Mouse (Mus musculus) NIH3T3 (cell line): ENCODE measurements around the gene Radil.

Experiments used
- DNase-seq: peaks from one replicate; pipeline ENCODE4 v3.0.0-alpha.2; 2012; ENCODE audit warnings: low read depth

Gene Radil

GRCm38 (mm10) chr5:142444791-142445531 is 105.9 kb downstream of the Radil start:
- no peak for DNase-seq

GRCm38 (mm10) chr5:142443994-142444393 is 106.9 kb downstream of the Radil start:
- no peak for DNase-seq

- no peak for DNase-seq
Observed at GRCm38 (mm10) chr5:142443514-142443913, 107.4 kb downstream of the Radil start.

- DNase-seq: no peak
Observed at GRCm38 (mm10) chr5:142442045-142442440, 108.9 kb downstream of the Radil start.

- peak; percentile 58 for DNase-seq
Observed at GRCm38 (mm10) chr5:142441332-142442044, 109.4 kb downstream of the Radil start.

- peak; percentile 98 for DNase-seq
Observed at GRCm38 (mm10) chr5:142440451-142441147, 110.3 kb downstream of the Radil start.

GRCm38 (mm10) chr5:142439911-142440432 is 110.9 kb downstream of the Radil start:
- peak; percentile 42 for DNase-seq

GRCm38 (mm10) chr5:142438380-142438938 is 112.4 kb downstream of the Radil start:
- DNase-seq: no peak

GRCm38 (mm10) chr5:142435736-142436135 is 115.2 kb downstream of the Radil start:
- DNase-seq: no peak
